ENCODE assay signal across 8 mouse cellular contexts in the genomic region with DNA sequence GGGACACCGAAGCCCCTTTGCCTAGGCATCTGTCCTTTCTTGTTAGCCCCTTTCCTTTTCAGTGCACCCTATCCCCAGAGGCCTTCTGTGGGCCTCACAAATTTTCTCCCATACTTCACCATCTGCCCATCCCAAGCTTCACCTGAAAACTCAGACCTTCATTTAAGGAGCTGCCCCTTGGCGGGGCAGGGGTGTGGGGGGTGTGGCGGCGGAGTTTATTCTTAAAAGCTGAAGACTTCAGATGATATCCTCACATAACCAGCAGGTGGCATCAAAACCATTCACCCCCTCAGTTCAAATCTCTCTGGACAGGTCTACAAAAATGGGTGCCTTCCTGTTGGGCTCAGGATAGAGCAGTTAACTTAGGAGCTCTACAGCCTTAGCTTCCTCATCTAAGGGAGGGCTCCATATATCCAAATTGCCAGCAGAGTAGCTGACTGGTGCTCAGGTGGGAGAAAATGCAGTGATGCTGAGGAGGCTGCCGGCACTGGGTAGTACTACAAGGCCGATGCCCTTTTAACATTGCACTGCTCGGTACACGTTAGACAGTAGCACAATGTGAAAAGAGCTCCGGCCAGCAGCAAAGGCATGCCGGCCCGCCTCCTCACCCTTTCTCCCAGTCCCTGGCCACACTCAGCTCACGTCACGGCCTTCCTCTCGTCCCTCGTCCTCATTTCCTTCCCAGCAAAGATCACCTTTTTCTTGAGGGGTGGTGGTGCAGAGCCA. TPM values are rescaled to one million over a fixed set of nuclear protein-coding genes. Genes with fewer than 3 reads are reported as not detected.
DNase-seq lines count a peak whose midpoint lies in the region; ATAC-seq lines count a peak whose summit lies in the region.

No protein-coding gene starts in this region.

- no peaks in the 10 kb centered on the region for H3K27me3 ChIP-seq in limb, embryonic 13.5 days

- H3K27ac ChIP-seq in limb, embryonic 13.5 days, result peak overlapping the region; percentile 100; the same call in 1 of the 2 replicates

- peak overlapping the region; percentile 95 for H3K4me2 ChIP-seq in limb, embryonic 13.5 days (replicated peaks)

- H3K9me3 ChIP-seq in limb, embryonic 13.5 days, result no peaks in the 10 kb centered on the region

- peak; percentile 23 for ATAC-seq in common myeloid progenitor, adult 5-6 weeks (replicated peaks; ENCODE audit: low read depth, poor library complexity, severe bottlenecking)
- no peak for ATAC-seq in limb, embryonic 13.5 days (ENCODE audit: low FRiP score, low read depth)

- peaks cover 72% of the 10 kb centered on the region for H3K4me1 ChIP-seq in limb, embryonic 13.5 days

- peaks cover 14% of the 10 kb centered on the region for H3K36me3 ChIP-seq in limb, embryonic 13.5 days

- peak; percentile 26 for DNase-seq in kidney, adult 18-20 months
- no peak for DNase-seq in kidney, adult 11 months
- peak; percentile 46 for DNase-seq in heart, postnatal 4 days
- DNase-seq in neural tube, embryonic 10.5 days (ENCODE audit: extremely low spot score, low spot score), result peak; percentile 29
- DNase-seq in left cerebral cortex, adult 9 months (ENCODE audit: low spot score in 2 of 2), result no peak
- DNase-seq in ovary, postnatal 36 days (ENCODE audit: low spot score), result no peak

- H3K4me3 ChIP-seq in limb, embryonic 13.5 days, result peak overlapping the region; percentile 94

- WGBS in limb, embryonic 13.5 days, result 79% methylated on average over 15 of the region's 15 CpGs

- peak overlapping the region; percentile 48; the same call in 1 of the 2 replicates for H3K9ac ChIP-seq in limb, embryonic 13.5 days

RNA-seq across cellular contexts. Expression of gene Gm19426, which starts 2.7 kb away (rescaled TPM):
- total RNA-seq in common myeloid progenitor, adult 5-6 weeks (2017), result 2.8 TPM in 1 of 2 replicates, not detected in the other
- 1 to 10 TPM; 8.6 to 9.4 TPM for total RNA-seq in heart, postnatal 4 days (2021)
- polyA plus RNA-seq in limb, embryonic 13.5 days (2015; fragmentation: Nextera tagmentation; extraction: Ambion mirVana), result 11.4 and 12.9 TPM in 2 replicates

RNA-seq across cellular contexts. Expression of gene Ypel4, which starts 6.9 kb away (rescaled TPM):
- 0.27 and 1.5 TPM in 2 replicates for total RNA-seq in common myeloid progenitor, adult 5-6 weeks (2017)
- total RNA-seq in heart, postnatal 4 days (2021), result under 1 TPM; 0.77 to 0.88 TPM
- 10.2 and 11.2 TPM in 2 replicates for polyA plus RNA-seq in limb, embryonic 13.5 days (2015; fragmentation: Nextera tagmentation; extraction: Ambion mirVana)

RNA-seq across cellular contexts. Expression of gene Clp1, which starts 13.6 kb away (rescaled TPM):
- 32.5 and 33.7 TPM in 2 replicates for total RNA-seq in common myeloid progenitor, adult 5-6 weeks (2017)
- 1 to 10 TPM; 7.4 to 7.9 TPM for total RNA-seq in heart, postnatal 4 days (2021)
- polyA plus RNA-seq in limb, embryonic 13.5 days (2015; fragmentation: Nextera tagmentation; extraction: Ambion mirVana), result 39.7 and 41.0 TPM in 2 replicates

RNA-seq across cellular contexts. Expression of gene Zdhhc5, which starts 25.8 kb away (rescaled TPM):
- total RNA-seq in common myeloid progenitor, adult 5-6 weeks (2017), result 28.9 and 37.0 TPM in 2 replicates
- total RNA-seq in heart, postnatal 4 days (2021), result 10 to 100 TPM; 73.9 to 74.2 TPM
- polyA plus RNA-seq in limb, embryonic 13.5 days (2015; fragmentation: Nextera tagmentation; extraction: Ambion mirVana), result 25.6 and 27.8 TPM in 2 replicates

RNA-seq across cellular contexts. Expression of gene Serping1, which starts 34.5 kb away (rescaled TPM):
- not detected in 2 replicates for total RNA-seq in common myeloid progenitor, adult 5-6 weeks (2017)
- 10 to 100 TPM; 27.2 to 30.0 TPM for total RNA-seq in heart, postnatal 4 days (2021)
- 25.4 and 30.1 TPM in 2 replicates for polyA plus RNA-seq in limb, embryonic 13.5 days (2015; fragmentation: Nextera tagmentation; extraction: Ambion mirVana)

Comparison
In these comparisons a context has a peak if more than half of its experiments do, and no peak if none do; other contexts are left out.
1. DNase-seq: peak in kidney, adult 18-20 months (single experiment), heart, postnatal 4 days (single experiment) and neural tube, embryonic 10.5 days (single experiment); none in kidney, adult 11 months (single experiment), left cerebral cortex, adult 9 months (0 of 2) and ovary, postnatal 36 days (single experiment).